Mouse (Mus musculus) urinary bladder, postnatal 4 days (tissue): ENCODE data around the gene Got2.
"Not testable (repeated sequence)": the region's sequence is repeated elsewhere in the genome, so short reads cannot be mapped to it uniquely, and the experiment has no call there.

Source experiments
- DNase-seq, 2 experiments: peaks; one replicate each; pipeline ENCODE4 v3.0.0; 2021 to 2022; ENCODE audit warnings: low spot score in 2 of 2

The Got2 gene

GRCm38 (mm10) chr8:95871690-95872089 is 16.7 kb downstream of the Got2 start:
- DNase-seq, result no peak

- not testable (repeated sequence) for DNase-seq
These were observed 23.5 kb downstream of the Got2 start for GRCm38 (mm10) chr8:95864851-95865250.

- DNase-seq, result not testable (repeated sequence)
These were observed 24.4 kb downstream of the Got2 start for GRCm38 (mm10) chr8:95863761-95864440.

- DNase-seq, result no peak
These were observed 34.2 kb downstream of the Got2 start for GRCm38 (mm10) chr8:95854174-95854573.

- DNase-seq, result peak in 1 of 2 experiments; percentile 48
These were observed 35.1 kb downstream of the Got2 start, which contains the start of gene Slc38a7 for GRCm38 (mm10) chr8:95853102-95853843. Gene Slc38a7, minus strand, starts transcription at chr8:95853539.

GRCm38 (mm10) chr8:95852290-95852689 is 36.1 kb downstream of the Got2 start:
- DNase-seq, result no peak

GRCm38 (mm10) chr8:95850326-95850725 is 38.0 kb downstream of the Got2 start:
- peak in 1 of 2 experiments; percentile 32 for DNase-seq

GRCm38 (mm10) chr8:95848734-95849464 is 39.4 kb downstream of the Got2 start:
- DNase-seq, result no peak

GRCm38 (mm10) chr8:95848061-95848551 is 40.2 kb downstream of the Got2 start:
- no peak for DNase-seq

- DNase-seq, result peak in 1 of 2 experiments; percentile 53
These were observed 43.3 kb downstream of the Got2 start for GRCm38 (mm10) chr8:95845026-95845425.

- DNase-seq, result peak in 1 of 2 experiments; percentile 58
These were observed 44.4 kb downstream of the Got2 start for GRCm38 (mm10) chr8:95843968-95844367.

- peak in 1 of 2 experiments; percentile 58 for DNase-seq
These were observed 46.9 kb downstream of the Got2 start for GRCm38 (mm10) chr8:95841436-95841835.

GRCm38 (mm10) chr8:95839289-95839688 is 49.1 kb downstream of the Got2 start:
- DNase-seq, result peak in 1 of 2 experiments; percentile 10

GRCm38 (mm10) chr8:95837266-95837665 is 51.1 kb downstream of the Got2 start:
- DNase-seq, result peak in 1 of 2 experiments; percentile 52

GRCm38 (mm10) chr8:95835891-95836290 is 52.5 kb downstream of the Got2 start:
- peak in 1 of 2 experiments; percentile 8 for DNase-seq

GRCm38 (mm10) chr8:95833435-95833984 is 54.8 kb downstream of the Got2 start:
- DNase-seq, result no peak

- peak; percentile 56 to 77 for DNase-seq
These were observed 55.5 kb downstream of the Got2 start for GRCm38 (mm10) chr8:95832603-95833434.

GRCm38 (mm10) chr8:95830144-95830543 is 58.2 kb downstream of the Got2 start:
- DNase-seq, result no peak

GRCm38 (mm10) chr8:95825162-95825561 is 63.2 kb downstream of the Got2 start, which contains the start of gene Sap18b:
Gene Sap18b, plus strand, starts transcription at chr8:95825346.
- not testable (repeated sequence) for DNase-seq

- no peak for DNase-seq
These were observed 65.6 kb downstream of the Got2 start for GRCm38 (mm10) chr8:95822699-95823098.

- no peak for DNase-seq
These were observed 66.3 kb downstream of the Got2 start for GRCm38 (mm10) chr8:95822096-95822495.
